Mouse (Mus musculus): ENCODE data around the gene Cks1b.

Cks1b gene

DNA sequence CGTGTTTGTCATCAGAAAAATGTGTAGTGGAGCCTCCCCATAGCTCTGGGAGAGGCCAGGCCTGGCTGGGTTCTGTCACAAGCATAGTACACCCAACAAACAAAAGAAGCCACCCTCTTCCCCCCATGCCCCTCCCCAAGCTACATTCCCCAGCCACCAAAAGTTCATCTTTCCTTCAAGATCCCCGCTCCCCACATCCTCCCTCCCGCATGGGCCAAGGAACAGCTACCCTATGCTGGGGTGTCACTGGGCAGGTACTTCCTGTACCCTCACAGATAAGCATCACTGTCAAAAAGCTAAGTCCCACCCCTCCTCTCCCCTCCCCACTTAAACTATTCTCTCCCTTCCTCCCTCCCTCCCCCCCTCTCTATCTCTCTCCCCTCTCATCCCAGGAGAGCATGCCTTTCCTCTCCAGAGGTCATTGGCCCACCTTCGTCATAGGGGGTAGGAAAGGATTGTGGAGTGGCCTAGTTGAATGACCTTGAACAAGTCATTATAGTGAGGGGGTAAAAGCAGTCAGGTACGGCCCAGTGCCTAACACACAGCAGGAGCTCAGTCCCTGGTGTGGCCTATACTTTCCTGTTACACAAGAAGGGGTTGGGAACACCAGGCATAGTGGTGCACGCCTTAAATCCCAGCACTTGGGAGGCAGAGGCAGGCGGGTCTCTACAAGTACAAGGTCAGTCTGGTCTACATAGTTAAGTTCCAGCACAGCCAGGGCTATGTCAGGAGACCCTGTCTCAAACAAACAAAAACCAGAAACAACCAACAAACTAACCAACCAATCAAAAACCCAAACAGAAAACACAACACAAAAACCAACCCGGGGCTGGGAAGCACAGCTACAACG, 35.9 kb downstream of the Cks1b start:
- DNase-seq (ENCODE audit: low spot score): no peak

DNA sequence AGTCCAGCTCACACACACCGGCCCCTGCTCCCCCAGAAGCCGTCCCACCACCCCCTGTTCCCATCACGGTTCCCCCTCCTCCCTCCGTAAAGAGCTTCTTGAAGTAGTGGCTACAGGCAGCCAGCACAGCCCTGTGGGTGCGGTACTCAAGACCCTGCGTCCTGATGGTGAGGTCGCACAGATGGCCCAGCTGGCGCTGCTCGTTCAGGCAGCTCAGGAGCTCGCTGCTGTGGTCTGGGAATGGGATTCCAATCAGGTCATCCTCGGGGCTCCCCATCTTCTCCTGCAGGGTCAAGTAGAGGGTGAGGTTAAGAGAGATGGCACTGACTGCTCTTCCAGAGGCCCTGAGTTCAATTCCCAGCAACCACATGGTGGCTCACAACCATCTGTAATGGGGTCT, 37.0 kb downstream of the Cks1b start:
- DNase-seq (ENCODE audit: low spot score): no peak

GRCm38 (mm10) chr3:89380711-89381110, 37.5 kb downstream of the Cks1b start:
- DNase-seq (ENCODE audit: low spot score): no peak

GRCm38 (mm10) chr3:89380291-89380690, 37.9 kb downstream of the Cks1b start:
- no peak for DNase-seq (ENCODE audit: low spot score)

DNA sequence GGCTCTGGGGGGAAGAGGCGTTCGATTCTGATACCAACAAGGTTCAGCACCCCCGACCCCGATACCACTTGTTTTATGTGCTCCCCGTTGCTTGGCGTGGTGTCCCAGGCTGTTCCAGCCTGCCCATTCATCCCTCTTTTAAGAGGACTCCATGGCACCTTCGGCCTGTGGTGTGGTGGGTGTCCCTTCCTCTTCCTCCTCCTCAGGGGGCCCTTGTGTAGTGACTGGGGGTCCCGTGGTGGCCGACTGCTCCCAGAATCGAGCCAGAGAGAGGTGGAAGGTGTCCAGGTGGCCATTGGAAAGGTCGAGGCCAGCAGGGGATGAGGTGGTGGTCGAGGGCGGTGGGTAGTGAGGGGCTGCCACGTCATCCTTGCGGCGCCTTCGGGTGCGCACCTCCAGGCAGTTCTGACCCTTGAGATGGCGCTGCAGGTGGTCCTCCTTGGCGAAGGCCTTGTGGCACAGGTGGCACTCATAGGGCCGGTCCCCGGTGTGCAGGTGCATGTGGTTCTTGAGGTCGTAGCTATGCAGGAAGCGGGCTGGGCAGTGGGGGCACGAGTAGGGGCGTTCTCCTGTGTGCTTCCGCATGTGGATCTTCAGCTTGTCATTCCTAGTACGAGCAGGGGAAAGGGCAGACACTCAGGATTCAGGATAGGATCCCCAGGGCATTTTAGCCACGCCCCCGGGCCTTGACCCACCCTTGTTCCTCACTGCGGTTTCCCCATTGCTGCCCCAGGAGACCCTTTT, 38.6 kb downstream of the Cks1b start:
- no peak for DNase-seq (ENCODE audit: low spot score)

- DNase-seq (ENCODE audit: low spot score): peak; percentile 82
Observed at GRCm38 (mm10) chr3:89378394-89379067, 39.7 kb downstream of the Cks1b start.

DNA sequence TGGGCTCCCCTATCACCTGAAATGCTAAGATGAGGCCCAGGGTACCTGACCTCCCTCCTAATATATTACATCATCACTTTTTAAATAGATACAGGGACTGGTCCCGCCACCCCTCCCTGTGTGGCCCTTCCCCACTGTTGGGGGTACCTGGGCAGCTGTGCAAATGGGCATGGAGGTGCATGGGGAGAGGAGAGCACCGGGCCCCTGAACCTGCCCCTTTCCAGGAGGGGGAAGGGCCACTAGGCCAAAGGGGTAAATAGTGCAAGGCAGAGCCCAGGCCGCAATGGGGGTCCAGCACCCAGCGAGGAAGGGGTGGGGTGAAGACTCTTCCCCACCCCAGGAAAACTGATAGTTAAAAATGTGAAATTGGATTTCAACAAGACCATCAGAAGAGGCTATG, 40.4 kb downstream of the Cks1b start:
- no peak for DNase-seq (ENCODE audit: low spot score)

- DNase-seq (ENCODE audit: low spot score): no peak
Observed at GRCm38 (mm10) chr3:89373581-89374231, 44.5 kb downstream of the Cks1b start.

DNA sequence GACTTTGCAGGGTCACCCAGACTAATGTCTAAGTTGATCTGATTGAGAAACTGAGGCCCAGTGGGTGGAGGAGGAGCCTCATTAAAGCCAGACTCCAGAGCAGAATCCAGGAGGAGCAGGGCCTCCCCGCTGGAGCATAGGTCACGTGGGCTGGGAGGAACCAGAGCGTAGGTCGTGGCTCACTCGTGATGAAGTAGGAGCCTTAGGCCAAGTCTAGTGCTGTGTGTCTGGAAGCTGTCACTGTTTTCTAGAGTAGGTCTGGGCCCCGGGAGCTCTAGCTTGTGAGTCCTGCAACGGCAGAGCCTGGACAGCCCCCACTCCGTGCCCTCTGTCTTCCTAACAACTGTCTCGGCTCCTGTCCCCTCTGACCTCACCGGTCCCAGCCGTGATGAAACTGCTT, 50.8 kb downstream of the Cks1b start:
- DNase-seq (ENCODE audit: low spot score): no peak

GRCm38 (mm10) chr3:89365486-89366414, 52.4 kb downstream of the Cks1b start:
- no peak for DNase-seq (ENCODE audit: low spot score)

Data from testis, postnatal 14 days (tissue).